In genomic region chr8:40803379-40804079, GRCm38 (mm10) we compare ENCODE assay signal across 29 mouse cellular contexts. TPM values are rescaled to one million over a fixed set of nuclear protein-coding genes. Genes with fewer than 3 reads are reported as not detected.
A peak's percentile ranks its signal among the peaks of the same experiment; 100 is the strongest.
DNase-seq lines count a peak whose midpoint lies in the region; ATAC-seq and TF ChIP-seq lines count a peak whose summit lies in the region.
"Had no signal": no experiment of that assay in that cellular context is flagged by ENCODE, and none has a peak within 500 bp of the region (broad histone marks: within the 10 kb centered on the region; RNA-seq: fewer than 3 reads in every experiment).

No protein-coding gene starts in this region.

- no peak overlapping the region for H3K4me2 ChIP-seq in liver, embryonic 12.5 days
- H3K4me2 ChIP-seq in intestine, postnatal 0 days (replicated peaks; ENCODE audit: low read depth): no peak overlapping the region
- H3K4me2 ChIP-seq in stomach, embryonic 15.5 days: no peak overlapping the region
- H3K4me2 ChIP-seq: embryonic facial prominence, embryonic 15.5 days; hindbrain, embryonic 12.5 days had no signal

- no peak overlapping the region for H3K9ac ChIP-seq in liver, adult 2 months (ENCODE audit: low read depth, low read length)
- no peak overlapping the region for H3K9ac ChIP-seq in liver, embryonic 12.5 days
- H3K9ac ChIP-seq in intestine, postnatal 0 days (ENCODE audit: low read depth, low read length): no peak overlapping the region
- H3K9ac ChIP-seq in stomach, embryonic 15.5 days: no peak overlapping the region
- H3K9ac ChIP-seq: embryonic facial prominence, embryonic 15.5 days; hindbrain, embryonic 12.5 days had no signal

- H3K79me2 ChIP-seq in liver, adult 2 months (ENCODE audit: control insufficient read depth, insufficient read depth, low read length): no peaks in the 10 kb centered on the region

- peak; percentile 50 for DNase-seq in liver, adult 2 months (ENCODE audit: extremely low read depth, low read depth, low spot score)
- DNase-seq in frontal cortex, postnatal 25 days (ENCODE audit: low spot score in 2 of 2): no peak
- no peak for DNase-seq in cerebellum, adult 8-10 months
- no peak for DNase-seq in kidney, postnatal 10 days
- DNase-seq: adrenal gland, postnatal 14 days; cerebellum, adult 18-20 months; cerebellum, postnatal 10 days; embryo, embryonic 11 days; gastrocnemius, postnatal 36 days; heart, adult 11 months; heart, postnatal 10 days; heart, postnatal 4 days had no signal

- H3K36me3 ChIP-seq in liver, adult 2 months (ENCODE audit: control insufficient read depth, insufficient read depth, low read length): no peaks in the 10 kb centered on the region
- H3K36me3 ChIP-seq in liver, embryonic 12.5 days: no peaks in the 10 kb centered on the region
- H3K36me3 ChIP-seq in intestine, postnatal 0 days (ENCODE audit: control insufficient read depth, insufficient read depth): no peaks in the 10 kb centered on the region
- H3K36me3 ChIP-seq in stomach, embryonic 15.5 days: no peaks in the 10 kb centered on the region
- H3K36me3 ChIP-seq: embryonic facial prominence, embryonic 15.5 days; forebrain, embryonic 10.5 days; hindbrain, embryonic 12.5 days had no signal

- H3K27me3 ChIP-seq in liver, adult 2 months (ENCODE audit: control insufficient read depth, insufficient read depth, low read length): no peaks in the 10 kb centered on the region
- H3K27me3 ChIP-seq in liver, embryonic 12.5 days (replicated peaks): no peaks in the 10 kb centered on the region
- H3K27me3 ChIP-seq in intestine, postnatal 0 days (replicated peaks; ENCODE audit: control insufficient read depth, insufficient read depth, low read length): no peaks in the 10 kb centered on the region
- H3K27me3 ChIP-seq in stomach, embryonic 15.5 days (replicated peaks): no peaks in the 10 kb centered on the region
- H3K27me3 ChIP-seq: CH12.LX; embryonic facial prominence, embryonic 15.5 days; hindbrain, embryonic 12.5 days had no signal

- no peaks in the 10 kb centered on the region for H3K9me3 ChIP-seq in liver, embryonic 12.5 days (replicated peaks)
- H3K9me3 ChIP-seq in intestine, postnatal 0 days (ENCODE audit: control insufficient read depth): no peaks in the 10 kb centered on the region
- H3K9me3 ChIP-seq in stomach, embryonic 15.5 days: no peaks in the 10 kb centered on the region
- H3K9me3 ChIP-seq: embryonic facial prominence, embryonic 15.5 days; forebrain, embryonic 10.5 days; hindbrain, embryonic 12.5 days had no signal

- H3K4me1 ChIP-seq in liver, adult 2 months (ENCODE audit: control insufficient read depth, insufficient read depth, low read length): peaks cover 2% of the 10 kb centered on the region; the same call in 1 of the 2 replicates
- no peaks in the 10 kb centered on the region for H3K4me1 ChIP-seq in liver, embryonic 12.5 days
- H3K4me1 ChIP-seq in intestine, postnatal 0 days (replicated peaks; ENCODE audit: control insufficient read depth, insufficient read depth, low read length): no peaks in the 10 kb centered on the region
- H3K4me1 ChIP-seq in stomach, embryonic 15.5 days: no peaks in the 10 kb centered on the region
- H3K4me1 ChIP-seq: embryonic facial prominence, embryonic 15.5 days; forebrain, embryonic 10.5 days; hindbrain, embryonic 12.5 days had no signal

- H3K27ac ChIP-seq in liver, adult 2 months (replicated peaks; ENCODE audit: insufficient read depth, low read depth, low read length): no peak overlapping the region
- H3K27ac ChIP-seq in liver, embryonic 12.5 days: no peak overlapping the region
- no peak overlapping the region; the same call in 1 of the 2 replicates for H3K27ac ChIP-seq in intestine, postnatal 0 days (ENCODE audit: low read depth, low read length)
- H3K27ac ChIP-seq in stomach, embryonic 15.5 days: no peak overlapping the region
- H3K27ac ChIP-seq: embryonic facial prominence, embryonic 15.5 days; forebrain, embryonic 10.5 days; hindbrain, embryonic 12.5 days had no signal

- ATAC-seq in liver, embryonic 12.5 days: no peak
- peak; percentile 100 for ATAC-seq in intestine, postnatal 0 days
- ATAC-seq in stomach, embryonic 15.5 days (ENCODE audit: insufficient read depth, low FRiP score, low read depth): peak; percentile 73; the same call in 1 of the 2 replicates
- ATAC-seq: activated CD4-positive, CD25-positive, alpha-beta regulatory T cell, adult 4 months; forebrain, embryonic 14.5 days; Patski had no signal

- no peak for TF ChIP-seq CTCF in liver, adult 2 months (IDR thresholded peaks at IDR 0.05; ENCODE audit: low read depth, low read length)
- TF ChIP-seq CTCF in intestine, postnatal 0 days (IDR thresholded peaks at IDR 0.05; ENCODE audit: low read depth): no peak

- 51% methylated on average over 2 of the region's 2 CpGs for WGBS in liver, adult 2 months
- WGBS in liver, embryonic 12.5 days (ENCODE audit: insufficient replicate concordance): 54% methylated on average over 2 of the region's 2 CpGs
- 55% methylated on average over 2 of the region's 2 CpGs for WGBS in intestine, postnatal 0 days
- 68% methylated on average over 2 of the region's 2 CpGs for WGBS in stomach, embryonic 15.5 days

- TF ChIP-seq POLR2A in liver, adult 2 months (IDR thresholded peaks at IDR 0.05; ENCODE audit: extremely low read depth, insufficient read depth, low read length): no peak

- H3K4me3 ChIP-seq in liver, adult 2 months (ENCODE audit: insufficient read depth, low read depth, low read length): no peak overlapping the region
- H3K4me3 ChIP-seq in liver, embryonic 12.5 days: no peak overlapping the region
- H3K4me3 ChIP-seq in intestine, postnatal 0 days (ENCODE audit: low read depth, low read length): no peak overlapping the region
- H3K4me3 ChIP-seq in stomach, embryonic 15.5 days (replicated peaks): no peak overlapping the region
- H3K4me3 ChIP-seq: embryonic facial prominence, embryonic 15.5 days; erythroblast, embryonic 14.5 days; forebrain, embryonic 10.5 days; hindbrain, embryonic 12.5 days had no signal

RNA-seq across cellular contexts. Expression of gene Adam20, which starts 10.5 kb away (rescaled TPM):
- not detected in 2 replicates for total RNA-seq in liver, adult 2 months (2014; rRNA removed)
- polyA plus RNA-seq in liver, adult 2 months (2012; rRNA removed): not detected in 2 replicates
- not detected in 2 replicates for polyA plus RNA-seq in liver, embryonic 12.5 days (2016; fragmentation: Nextera tagmentation; extraction: Ambion mirVana)
- not detected in 2 replicates for polyA plus RNA-seq in intestine, postnatal 0 days (2015; fragmentation: Nextera tagmentation; extraction: Ambion mirVana)
- not detected in 2 replicates for polyA plus RNA-seq in stomach, embryonic 15.5 days (2015; fragmentation: Nextera tagmentation; extraction: Ambion mirVana)
- total RNA-seq: adrenal gland, adult 18-20 months; adrenal gland, postnatal 14 days; CH12.LX; common myeloid progenitor, adult 5-6 weeks; gastrocnemius, adult 8-10 months; gastrocnemius, postnatal 36 days; heart, postnatal 10 days; heart, postnatal 4 days had no signal
- polyA plus RNA-seq: activated CD4-positive, CD25-positive, alpha-beta regulatory T cell, adult 4 months; C2C12; embryonic facial prominence, embryonic 11.5 days; embryonic facial prominence, embryonic 15.5 days; erythroblast, embryonic 14.5 days; forebrain, embryonic 10.5 days; forebrain, embryonic 14.5 days; heart, embryonic 14.5 days; hindbrain, embryonic 12.5 days; Patski had no signal

RNA-seq across cellular contexts. Expression of gene Adam39, which starts 19.3 kb away (rescaled TPM):
- total RNA-seq in liver, adult 2 months (2014; rRNA removed): not detected in 2 replicates
- polyA plus RNA-seq in liver, adult 2 months (2012; rRNA removed): not detected in 2 replicates
- not detected in 2 replicates for polyA plus RNA-seq in liver, embryonic 12.5 days (2016; fragmentation: Nextera tagmentation; extraction: Ambion mirVana)
- polyA plus RNA-seq in intestine, postnatal 0 days (2015; fragmentation: Nextera tagmentation; extraction: Ambion mirVana): not detected in 2 replicates
- not detected in 2 replicates for polyA plus RNA-seq in stomach, embryonic 15.5 days (2015; fragmentation: Nextera tagmentation; extraction: Ambion mirVana)
- total RNA-seq: adrenal gland, adult 18-20 months; adrenal gland, postnatal 14 days; CH12.LX; common myeloid progenitor, adult 5-6 weeks; gastrocnemius, adult 8-10 months; gastrocnemius, postnatal 36 days; heart, postnatal 10 days; heart, postnatal 4 days had no signal
- polyA plus RNA-seq: activated CD4-positive, CD25-positive, alpha-beta regulatory T cell, adult 4 months; C2C12; embryonic facial prominence, embryonic 11.5 days; embryonic facial prominence, embryonic 15.5 days; erythroblast, embryonic 14.5 days; forebrain, embryonic 10.5 days; forebrain, embryonic 14.5 days; heart, embryonic 14.5 days; hindbrain, embryonic 12.5 days; Patski had no signal

RNA-seq across cellular contexts. Expression of gene Adam25, which starts 51.5 kb away (rescaled TPM):
- 0.07 TPM in 1 of 2 replicates, not detected in the other for total RNA-seq in liver, adult 2 months (2014; rRNA removed)
- polyA plus RNA-seq in liver, adult 2 months (2012; rRNA removed): not detected in 2 replicates
- polyA plus RNA-seq in liver, embryonic 12.5 days (2016; fragmentation: Nextera tagmentation; extraction: Ambion mirVana): not detected in 2 replicates
- polyA plus RNA-seq in intestine, postnatal 0 days (2015; fragmentation: Nextera tagmentation; extraction: Ambion mirVana): not detected in 2 replicates
- polyA plus RNA-seq in stomach, embryonic 15.5 days (2015; fragmentation: Nextera tagmentation; extraction: Ambion mirVana): not detected in 2 replicates
- total RNA-seq: adrenal gland, adult 18-20 months; adrenal gland, postnatal 14 days; CH12.LX; common myeloid progenitor, adult 5-6 weeks; gastrocnemius, adult 8-10 months; gastrocnemius, postnatal 36 days; heart, postnatal 10 days; heart, postnatal 4 days had no signal
- polyA plus RNA-seq: activated CD4-positive, CD25-positive, alpha-beta regulatory T cell, adult 4 months; C2C12; embryonic facial prominence, embryonic 11.5 days; erythroblast, embryonic 14.5 days; forebrain, embryonic 10.5 days; forebrain, embryonic 14.5 days; heart, embryonic 14.5 days; hindbrain, embryonic 12.5 days; Patski had no signal
